Mouse (Mus musculus): ENCODE data around the gene Mars. TPM values are rescaled to one million over a fixed set of nuclear protein-coding genes. Genes with fewer than 3 reads are reported as not detected.
"Not testable (repeated sequence)": the region's sequence is repeated elsewhere in the genome, so short reads cannot be mapped to it uniquely, and the experiment has no call there.

Gene Mars
- total RNA-seq, 1 experiment from 2014 or later = 110 TPM

- DNase-seq = no peak
These were observed 787 bp downstream of the Mars start for GRCm38 (mm10) chr10:127310523-127311475.

- not testable (repeated sequence) for DNase-seq
These were observed 2.4 kb downstream of the Mars start for GRCm38 (mm10) chr10:127309167-127309566.

GRCm38 (mm10) chr10:127303136-127303535 lies 8.4 kb downstream of the Mars start:
- DNase-seq = no peak

- no peak for DNase-seq
These were observed 11.2 kb downstream of the Mars start for GRCm38 (mm10) chr10:127300361-127300760.

- DNase-seq = no peak
These were observed 14.3 kb downstream of the Mars start for GRCm38 (mm10) chr10:127297015-127297871.

- no peak for DNase-seq
These were observed 15.4 kb downstream of the Mars start for GRCm38 (mm10) chr10:127295986-127296794.

GRCm38 (mm10) chr10:127294895-127295510 lies 16.6 kb downstream of the Mars start:
- no peak for DNase-seq

GRCm38 (mm10) chr10:127293590-127294113 lies 17.9 kb downstream of the Mars start:
- no peak for DNase-seq

- peak; percentile 57 for DNase-seq
These were observed 18.5 kb downstream of the Mars start for GRCm38 (mm10) chr10:127292987-127293538.

- no peak for DNase-seq
These were observed 19.5 kb downstream of the Mars start for GRCm38 (mm10) chr10:127291881-127292638.

- peak; percentile 65 for DNase-seq
These were observed 20.4 kb downstream of the Mars start for GRCm38 (mm10) chr10:127290930-127291880.

- DNase-seq = peak; percentile 100
These were observed 21.2 kb downstream of the Mars start for GRCm38 (mm10) chr10:127290307-127290929.

- DNase-seq = peak; percentile 48
These were observed 21.9 kb downstream of the Mars start for GRCm38 (mm10) chr10:127289573-127290191.

GRCm38 (mm10) chr10:127288800-127289572 lies 22.6 kb downstream of the Mars start, which contains the start of gene Mbd6:
Mbd6 (minus strand) TSS chr10:127289018.
- DNase-seq = peak; percentile 91

GRCm38 (mm10) chr10:127288328-127288799 lies 23.2 kb downstream of the Mars start:
- DNase-seq = peak; percentile 48

- DNase-seq = no peak
These were observed 23.7 kb downstream of the Mars start for GRCm38 (mm10) chr10:127287936-127288293.

All from adrenal gland, postnatal 25 days (tissue).